Mouse (Mus musculus) stomach, postnatal 0 days (tissue): Measurements from ENCODE around the gene Ggt5. TPM values are rescaled to one million over a fixed set of nuclear protein-coding genes. Genes with fewer than 3 reads are reported as not detected.
A peak's percentile ranks its signal among the peaks of the same experiment; 100 is the strongest.
"Not testable (repeated sequence)": the region's sequence is repeated elsewhere in the genome, so short reads cannot be mapped to it uniquely, and the experiment has no call there.

ENCODE experiments used
- ATAC-seq: fragments of 200-750 bp; cut with Nextera tagmentation; 2 replicates; pipeline ENCODE4 v1.8.0; 2017; ENCODE audit not compliant: low FRiP score, low TSS enrichment
- DNase-seq: peaks from one replicate; pipeline ENCODE4 v3.0.0-alpha.2; 2016; ENCODE audit warnings: low spot score
- H3K27ac ChIP-seq: fragments of 300-500 bp; sonication (generic); replicated peaks from 2 replicates; pipeline ENCODE4 v1.5.1; 2014; ENCODE audit warnings: mild to moderate bottlenecking, control low read depth
- H3K27me3 ChIP-seq: fragments of 300-500 bp; sonication (generic); 2 replicates; pipeline ENCODE4 v1.6.1; 2014; ENCODE audit warnings: low read length; ENCODE audit not compliant: control insufficient read depth, insufficient read depth
- H3K36me3 ChIP-seq: fragments of 300-500 bp; sonication (generic); 2 replicates; pipeline ENCODE4 v1.6.1; 2014; ENCODE audit warnings: low read length, mixed read lengths; ENCODE audit not compliant: control insufficient read depth, insufficient read depth
- H3K4me1 ChIP-seq: fragments of 300-500 bp; sonication (generic); replicated peaks from 2 replicates; pipeline ENCODE4 v1.6.1; 2014; ENCODE audit warnings: antibody characterized with exemption; ENCODE audit not compliant: control insufficient read depth, insufficient read depth
- H3K4me2 ChIP-seq: fragments of 300-500 bp; sonication (generic); replicated peaks from 2 replicates; pipeline ENCODE4 v1.6.1; 2014; ENCODE audit warnings: low read depth, mild to moderate bottlenecking, control low read depth, moderate library complexity
- H3K4me3 ChIP-seq: fragments of 300-500 bp; sonication (generic); 2 replicates; pipeline ENCODE4 v1.5.1; 2014; ENCODE audit warnings: low read depth, low read length, control low read depth
- H3K9ac ChIP-seq: fragments of 300-500 bp; sonication (generic); 2 replicates; pipeline ENCODE4 v1.6.1; 2014; ENCODE audit warnings: mild to moderate bottlenecking, low read length, control low read depth, mixed read lengths
- H3K9me3 ChIP-seq: fragments of 300-500 bp; sonication (generic); 2 replicates; pipeline ENCODE4 v1.6.1; 2016; ENCODE audit warnings: low read length; ENCODE audit not compliant: control insufficient read depth
- CTCF ChIP-seq: IDR thresholded peaks from 2 replicates; pipeline ENCODE4 v1.5.1; 2016; ENCODE audit warnings: antibody characterized with exemption, low read depth, mild to moderate bottlenecking, moderate library complexity
- EP300 ChIP-seq: optimal IDR thresholded peaks from 2 replicates; pipeline ENCODE3; 2016; ENCODE audit warnings: antibody characterized with exemption
- WGBS: fragments of 180-500 bp; shearing (Covaris S2); extraction: QIAGEN DNeasy Blood & Tissue Kit; methylation state at CpG from one replicate; pipeline ENCODE4 v1.1.7; 2014; 5-methylcytosine and 5-hydroxymethylcytosine counted together
- polyA plus RNA-seq: library from polyadenylated mRNA; unstranded; fragments of >200 nt; fragmentation: Nextera tagmentation; extraction: Ambion mirVana; gene quantifications from 2 replicates; pipeline ENCODE4 v1.2.1, GENCODE M21; 2015

Gene Ggt5
- polyA plus RNA-seq, 1 experiment from 2014 or later, result 2.8 TPM

DNA sequence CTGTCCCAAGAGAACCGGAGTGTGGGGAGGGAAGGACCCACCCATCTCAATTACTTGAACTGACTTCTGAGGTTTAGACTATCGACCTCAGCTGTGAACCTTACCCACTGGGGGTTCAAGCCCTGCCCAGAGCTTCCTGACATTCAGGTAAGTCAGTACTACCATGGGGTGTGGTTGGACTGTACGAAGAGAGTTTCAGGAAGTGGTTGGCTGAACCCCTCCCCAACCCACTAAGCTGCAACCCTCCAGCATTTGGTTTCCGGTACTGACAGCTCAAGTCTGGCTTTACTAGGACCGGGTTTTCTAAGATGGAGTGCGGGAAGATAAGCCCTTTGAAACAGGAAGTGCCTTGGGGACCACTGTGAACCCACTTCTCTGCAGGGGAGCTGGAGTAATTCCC is 23.7 kb upstream of the Ggt5 start:
- no peak for ATAC-seq
- H3K27me3 ChIP-seq, result 0 out of 2 replicates have a peak, but pooled peaks cover 2% of the 10 kb centered on the region
- no peak overlapping the region for H3K9ac ChIP-seq
- H3K27ac ChIP-seq, result no peak overlapping the region
- TF ChIP-seq EP300 (no peak), CTCF (no peak)
- H3K4me3 ChIP-seq, result no peak overlapping the region
- H3K36me3 ChIP-seq, result no peaks in the 10 kb centered on the region
- 53% methylated on average over 6 of the region's 6 CpGs for WGBS
- H3K9me3 ChIP-seq, result no peaks in the 10 kb centered on the region
- H3K4me2 ChIP-seq, result no peak overlapping the region
- no peak for DNase-seq
- no peaks in the 10 kb centered on the region for H3K4me1 ChIP-seq

DNA sequence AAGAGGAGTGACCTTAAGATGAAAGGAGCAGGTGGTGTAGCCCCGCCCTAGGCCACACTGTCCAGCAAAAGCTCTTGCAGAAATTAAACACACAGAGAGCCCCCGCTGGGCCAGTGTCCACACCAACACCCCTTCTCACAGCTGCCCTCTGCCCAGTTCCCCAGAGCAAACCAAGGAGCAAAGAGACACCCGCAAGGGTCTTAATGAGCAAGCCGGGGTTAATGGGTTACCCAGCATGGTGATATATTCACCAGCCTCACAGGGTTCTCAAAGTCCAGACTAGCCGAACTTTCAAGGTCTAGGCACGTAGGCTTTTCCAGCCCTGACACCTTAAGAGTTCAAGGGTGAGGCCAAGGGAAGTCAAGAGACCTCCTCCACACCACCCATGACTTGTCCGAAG is 23.2 kb upstream of the Ggt5 start:
- no peaks in the 10 kb centered on the region for H3K4me1 ChIP-seq
- no peak for DNase-seq
- H3K9ac ChIP-seq, result no peak overlapping the region
- no peak for ATAC-seq
- H3K27me3 ChIP-seq, result 0 out of 2 replicates have a peak, but pooled peaks cover 2% of the 10 kb centered on the region
- H3K4me2 ChIP-seq, result no peak overlapping the region
- TF ChIP-seq CTCF (no peak), EP300 (no peak)
- no peaks in the 10 kb centered on the region for H3K36me3 ChIP-seq
- WGBS, result 72% methylated on average over 7 of the region's 7 CpGs
- no peaks in the 10 kb centered on the region for H3K9me3 ChIP-seq
- no peak overlapping the region for H3K4me3 ChIP-seq
- H3K27ac ChIP-seq, result no peak overlapping the region

DNA sequence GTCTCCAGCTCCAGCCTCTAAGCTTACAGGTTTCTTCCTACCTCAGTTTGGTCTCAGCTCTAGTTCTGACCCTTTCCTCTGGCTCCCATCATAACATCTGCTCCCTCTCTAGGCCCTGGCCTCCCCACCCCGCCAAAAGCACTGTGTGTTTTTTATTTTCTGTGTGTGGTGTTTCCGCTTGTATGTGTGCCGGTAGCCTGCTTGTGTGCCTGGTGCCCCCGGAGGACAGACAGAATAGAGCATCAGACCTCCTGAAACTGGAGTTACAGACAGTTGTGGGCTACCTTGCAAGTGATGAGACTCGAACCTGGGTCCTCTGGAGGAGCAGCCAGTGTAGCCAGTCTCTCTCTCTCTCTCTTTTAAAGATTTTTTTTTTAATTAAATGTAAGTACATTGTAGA is 22.8 kb upstream of the Ggt5 start:
- Histone ChIP-seq H3K4me3 (no peak overlapping the region), H3K27me3 (no peaks in the 10 kb centered on the region), H3K36me3 (no peaks in the 10 kb centered on the region), H3K9ac (no peak overlapping the region), H3K4me2 (no peak overlapping the region), H3K9me3 (no peaks in the 10 kb centered on the region), H3K27ac (no peak overlapping the region), H3K4me1 (no peaks in the 10 kb centered on the region)
- WGBS, result 81% methylated on average over 5 of the region's 5 CpGs
- DNase-seq (no peak), ATAC-seq (no peak)
- no peak for TF ChIP-seq CTCF

DNA sequence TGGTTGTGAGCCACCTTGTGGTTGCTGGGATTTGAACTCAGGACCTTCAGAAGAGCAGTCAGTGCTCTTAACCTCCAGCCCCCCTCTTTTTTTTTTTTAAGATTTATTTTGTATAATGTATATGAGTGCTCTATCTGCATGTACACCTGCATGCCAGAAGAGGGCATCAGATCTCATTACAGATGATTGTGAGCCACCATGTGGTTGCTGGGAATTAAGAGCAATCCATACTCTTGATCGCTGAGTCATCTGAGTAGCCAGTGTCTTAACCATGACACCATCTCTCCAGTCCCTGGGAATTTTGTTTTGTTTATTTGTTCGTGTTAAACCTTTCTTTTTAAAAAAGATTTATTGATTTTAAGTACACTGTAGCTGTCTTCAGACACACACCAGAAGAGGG is 22.4 kb upstream of the Ggt5 start:
- not testable (repeated sequence) for H3K4me1 ChIP-seq, H3K9ac ChIP-seq, H3K4me2 ChIP-seq, H3K9me3 ChIP-seq, H3K4me3 ChIP-seq, DNase-seq, H3K27ac ChIP-seq, H3K27me3 ChIP-seq, H3K36me3 ChIP-seq, ATAC-seq
- WGBS, result 76% methylated on average over 2 of the region's 2 CpGs
- TF ChIP-seq CTCF, result peak; percentile 36

DNA sequence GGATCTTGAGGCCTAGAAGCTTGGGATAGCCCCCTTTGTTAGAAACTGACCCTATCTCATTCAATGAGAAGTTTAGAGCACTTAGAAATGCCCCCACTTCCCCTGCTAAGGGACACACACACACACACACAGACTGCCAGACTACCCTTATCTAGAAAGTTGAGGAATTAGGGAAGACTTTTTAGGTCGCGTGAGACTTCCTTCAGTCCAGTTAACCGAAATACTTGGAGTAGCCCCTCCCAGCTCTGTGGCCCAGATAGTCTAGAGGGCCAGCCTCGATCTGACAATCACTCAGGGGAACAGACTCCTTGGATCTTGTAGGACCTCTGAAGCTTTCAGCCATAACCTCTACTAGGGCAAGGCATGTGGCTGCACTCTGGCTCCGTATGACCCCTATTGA is 21.1 kb upstream of the Ggt5 start:
- Histone ChIP-seq H3K4me2 (no peak overlapping the region), H3K27ac (no peak overlapping the region), H3K36me3 (no peaks in the 10 kb centered on the region), H3K9me3 (no peaks in the 10 kb centered on the region), H3K27me3 (no peaks in the 10 kb centered on the region), H3K4me1 (no peaks in the 10 kb centered on the region), H3K4me3 (no peak overlapping the region), H3K9ac (no peak overlapping the region)
- WGBS, result 35% methylated on average over 5 of the region's 5 CpGs
- DNase-seq (no peak), ATAC-seq (no peak)
- no peak for TF ChIP-seq EP300
- TF ChIP-seq CTCF, result no peak

DNA sequence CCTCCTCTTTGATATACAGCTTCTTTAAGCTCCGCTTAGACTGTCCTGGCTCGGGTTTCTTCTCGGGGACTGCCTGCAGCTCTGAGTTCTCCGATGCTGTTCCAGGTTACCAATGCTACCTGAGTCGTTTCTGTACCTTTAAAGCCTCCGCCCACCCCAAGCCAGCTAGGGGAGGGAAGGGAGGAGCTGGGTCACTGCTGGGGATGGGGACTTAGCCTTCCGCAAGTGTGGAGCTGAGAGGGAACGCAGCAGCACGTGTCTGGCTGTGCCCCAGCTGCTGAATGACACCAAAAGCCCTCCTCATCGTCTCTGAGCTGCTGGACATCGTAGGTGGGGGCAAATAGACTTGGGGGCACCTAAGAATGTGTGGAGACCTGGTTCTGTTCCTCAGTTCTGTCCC is 20.7 kb upstream of the Ggt5 start:
- H3K4me3 ChIP-seq, result no peak overlapping the region
- ATAC-seq, result no peak
- no peak overlapping the region for H3K9ac ChIP-seq

More for the DNA sequence above, 20.7 kb upstream of the Ggt5 start:
- WGBS, result 11% methylated on average over 11 of the region's 11 CpGs
- Histone ChIP-seq H3K4me2 (0 out of 2 replicates have a peak overlapping the region, but pooled peaks have one; percentile 5), H3K27me3 (no peaks in the 10 kb centered on the region), H3K9me3 (no peaks in the 10 kb centered on the region), H3K27ac (no peak overlapping the region), H3K4me1 (no peaks in the 10 kb centered on the region), H3K36me3 (no peaks in the 10 kb centered on the region)
- TF ChIP-seq CTCF (no peak), EP300 (no peak)
- DNase-seq, result no peak
